Mouse (Mus musculus) fat pad, adult 2 months (tissue): ENCODE data around the gene Pcnx2.
A peak's percentile ranks its signal among the peaks of the same experiment; 100 is the strongest.

Experiments used
- DNase-seq: peaks from one replicate; pipeline ENCODE4 v3.0.0-alpha.2; 2011; ENCODE audit warnings: low read depth, low spot score; ENCODE audit errors: extremely low read depth

The Pcnx2 gene

GRCm38 (mm10) chr8:125898899-125899298 lies 782 bp upstream of the Pcnx2 start:
- no peak for DNase-seq

GRCm38 (mm10) chr8:125897388-125897787 lies 729 bp downstream of the Pcnx2 start:
- DNase-seq = no peak

- DNase-seq = no peak
These were observed 8.2 kb downstream of the Pcnx2 start for GRCm38 (mm10) chr8:125889920-125890319.

GRCm38 (mm10) chr8:125887549-125887948 lies 10.6 kb downstream of the Pcnx2 start:
- DNase-seq = no peak

GRCm38 (mm10) chr8:125880447-125880846 lies 17.7 kb downstream of the Pcnx2 start:
- DNase-seq = no peak

GRCm38 (mm10) chr8:125873250-125873534 lies 24.9 kb downstream of the Pcnx2 start:
- DNase-seq = no peak

- no peak for DNase-seq
These were observed 25.4 kb downstream of the Pcnx2 start for GRCm38 (mm10) chr8:125872501-125873249.

GRCm38 (mm10) chr8:125870821-125871321 lies 27.2 kb downstream of the Pcnx2 start:
- DNase-seq = no peak

GRCm38 (mm10) chr8:125870179-125870702 lies 27.9 kb downstream of the Pcnx2 start:
- no peak for DNase-seq

GRCm38 (mm10) chr8:125869739-125870138 lies 28.4 kb downstream of the Pcnx2 start:
- no peak for DNase-seq

GRCm38 (mm10) chr8:125868552-125868951 lies 29.6 kb downstream of the Pcnx2 start:
- no peak for DNase-seq

- DNase-seq = no peak
These were observed 32.0 kb downstream of the Pcnx2 start for GRCm38 (mm10) chr8:125866125-125866524.

GRCm38 (mm10) chr8:125857251-125857650 lies 40.9 kb downstream of the Pcnx2 start:
- no peak for DNase-seq

GRCm38 (mm10) chr8:125856160-125856559 lies 42.0 kb downstream of the Pcnx2 start:
- no peak for DNase-seq

GRCm38 (mm10) chr8:125854379-125854778 lies 43.7 kb downstream of the Pcnx2 start:
- no peak for DNase-seq

- DNase-seq = no peak
These were observed 44.8 kb downstream of the Pcnx2 start for GRCm38 (mm10) chr8:125853300-125853699.

- no peak for DNase-seq
These were observed 48.9 kb downstream of the Pcnx2 start for GRCm38 (mm10) chr8:125849181-125849580.

- DNase-seq = no peak
These were observed 50.3 kb downstream of the Pcnx2 start for GRCm38 (mm10) chr8:125847842-125848241.

GRCm38 (mm10) chr8:125845281-125845680 lies 52.8 kb downstream of the Pcnx2 start:
- DNase-seq = peak; percentile 21

GRCm38 (mm10) chr8:125843122-125843836 lies 54.8 kb downstream of the Pcnx2 start:
- no peak for DNase-seq

GRCm38 (mm10) chr8:125842158-125842557 lies 56.0 kb downstream of the Pcnx2 start:
- no peak for DNase-seq

- no peak for DNase-seq
These were observed 73.4 kb downstream of the Pcnx2 start for GRCm38 (mm10) chr8:125824688-125825087.
